20 mouse cellular contexts compared by ENCODE assay signal in the genomic region with DNA sequence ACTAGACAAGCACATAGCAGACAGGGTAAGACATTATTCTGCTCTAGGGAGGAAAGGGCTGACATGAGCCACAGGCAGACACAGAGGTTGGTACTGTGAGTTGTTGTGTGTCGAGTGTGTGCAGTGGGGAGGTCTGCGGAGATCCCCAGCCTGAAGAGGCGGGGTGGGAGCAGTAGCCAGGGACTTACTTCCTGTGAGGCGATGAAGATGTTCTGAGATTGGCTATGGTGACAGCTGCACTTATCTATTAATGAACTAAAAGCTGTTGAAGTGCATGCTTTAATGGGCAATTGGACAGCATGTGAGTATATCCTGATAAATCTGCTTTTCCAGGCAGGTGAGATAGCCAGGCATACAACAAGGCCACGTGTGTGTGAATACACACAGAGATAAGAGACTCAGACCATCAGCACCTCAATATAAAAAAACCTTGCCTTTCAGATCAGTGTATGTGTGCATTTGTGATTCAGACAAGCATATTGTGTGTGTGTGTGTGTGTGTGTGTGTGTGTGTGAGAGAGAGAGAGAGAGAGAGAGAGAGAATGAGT.
"Had no signal": no experiment of that assay in that cellular context is flagged by ENCODE, and none has a peak within 500 bp of the region (broad histone marks: within the 10 kb centered on the region; RNA-seq: fewer than 3 reads in every experiment).

No protein-coding gene starts in this region.

- H3K9ac ChIP-seq: intestine, embryonic 15.5 days; kidney, embryonic 15.5 days; limb, embryonic 13.5 days; midbrain, embryonic 12.5 days; midbrain, embryonic 15.5 days; neural tube, embryonic 12.5 days; neural tube, embryonic 15.5 days had no signal

- H3K4me1 ChIP-seq: intestine, embryonic 15.5 days had no signal

- H3K9me3 ChIP-seq: intestine, embryonic 15.5 days; kidney, embryonic 15.5 days; limb, embryonic 13.5 days; midbrain, embryonic 12.5 days; midbrain, embryonic 15.5 days; neural tube, embryonic 12.5 days; neural tube, embryonic 15.5 days had no signal

- H3K27ac ChIP-seq: intestine, embryonic 15.5 days; kidney, embryonic 15.5 days; limb, embryonic 13.5 days; midbrain, embryonic 12.5 days; midbrain, embryonic 15.5 days; neural tube, embryonic 12.5 days; neural tube, embryonic 15.5 days; stomach, postnatal 0 days had no signal

- DNase-seq: kidney, adult 11 months; kidney, adult 8-10 months; kidney, postnatal 10 days; kidney, postnatal 36 days; left cerebral cortex, postnatal 4 days; lung, adult 2 months; lung, postnatal 14 days; lung, postnatal 4 days; right cerebral cortex, adult 18-20 months; right cerebral cortex, postnatal 14 days; right cerebral cortex, postnatal 4 days; thymus, postnatal 25 days had no signal

- ATAC-seq: intestine, embryonic 15.5 days; midbrain, embryonic 15.5 days had no signal

- H3K27me3 ChIP-seq: intestine, embryonic 15.5 days; kidney, embryonic 15.5 days; limb, embryonic 13.5 days; midbrain, embryonic 12.5 days; midbrain, embryonic 15.5 days; neural tube, embryonic 12.5 days; neural tube, embryonic 15.5 days had no signal

- H3K4me3 ChIP-seq: intestine, embryonic 15.5 days; kidney, embryonic 15.5 days; limb, embryonic 13.5 days; midbrain, embryonic 12.5 days; midbrain, embryonic 15.5 days; neural tube, embryonic 12.5 days; neural tube, embryonic 15.5 days had no signal

- H3K36me3 ChIP-seq: intestine, embryonic 15.5 days; kidney, embryonic 15.5 days; limb, embryonic 13.5 days; midbrain, embryonic 12.5 days; midbrain, embryonic 15.5 days; neural tube, embryonic 12.5 days; neural tube, embryonic 15.5 days had no signal

- H3K4me2 ChIP-seq: intestine, embryonic 15.5 days; kidney, embryonic 15.5 days; limb, embryonic 13.5 days; midbrain, embryonic 12.5 days; midbrain, embryonic 15.5 days; neural tube, embryonic 12.5 days; neural tube, embryonic 15.5 days had no signal
